Mouse (Mus musculus) lung, postnatal 0 days (tissue): Measurements from ENCODE around the gene Mcidas.

Experiments used
- CTCF ChIP-seq: IDR thresholded peaks from 2 replicates; pipeline ENCODE4 v1.5.1; 2016; ENCODE audit warnings: antibody characterized with exemption, mild to moderate bottlenecking
- EP300 ChIP-seq: IDR thresholded peaks from 2 replicates; pipeline ENCODE4 v1.6.1; 2016; ENCODE audit warnings: antibody characterized with exemption, mild to moderate bottlenecking, control low read depth

DNA sequence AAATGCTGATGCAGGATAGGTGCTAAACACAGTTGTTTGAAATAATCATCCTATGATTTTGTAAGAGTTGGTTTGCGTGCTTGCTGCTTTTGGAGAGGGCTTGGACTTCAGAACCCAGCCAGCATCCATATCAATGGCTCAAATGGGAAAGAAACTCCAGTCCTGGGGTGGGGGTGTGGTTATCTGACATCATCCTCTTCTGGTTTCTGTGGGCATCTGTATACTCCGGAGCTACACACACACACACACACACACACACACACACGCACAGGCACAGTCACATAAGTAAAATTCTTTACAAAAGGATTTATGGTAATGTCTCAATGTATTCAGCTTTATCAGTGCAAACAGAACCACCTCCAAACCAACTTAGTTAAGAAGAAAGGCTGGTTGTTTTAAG is 6.4 kb downstream of the Mcidas start:
- TF ChIP-seq CTCF (no peak), EP300 (no peak)
